Mouse (Mus musculus): ENCODE measurements at regions not wholly inside any gene's neighbourhood (a gene's known extent, or its start where the extent isn't known, plus 50 kb on each side); places are given as distances from the start of the nearest gene placed in this dataset.
A peak's percentile ranks its signal among the peaks of the same experiment; 100 is the strongest.

DNA sequence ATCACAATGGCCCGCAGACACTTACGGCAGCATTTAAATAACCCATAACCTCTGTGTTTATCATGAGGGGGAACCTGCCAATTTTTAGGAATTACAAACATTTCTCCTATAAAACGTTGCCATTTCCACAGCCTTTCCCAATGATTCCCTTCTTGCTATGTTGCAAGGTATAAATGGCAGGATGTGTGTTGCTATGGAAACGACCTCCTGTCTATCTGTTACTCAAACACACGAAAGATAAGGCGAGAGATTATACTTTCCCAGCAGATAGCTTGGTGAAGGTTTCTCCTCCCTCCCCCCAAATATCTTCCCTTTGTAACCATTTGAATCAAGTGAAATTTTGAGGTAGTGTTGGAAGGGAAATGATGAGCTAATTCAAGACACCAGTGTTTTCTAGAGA lies 509.8 kb upstream of the Mon1b start:
- Histone ChIP-seq H3K27ac (replicated peaks; ENCODE audit: low read depth, low read length) (peak overlapping the region; percentile 32; the same call in 1 of the 2 replicates), H3K4me2 (ENCODE audit: low read length) (no peak overlapping the region), H3K9me3 (ENCODE audit: control insufficient read depth, low read length) (no peaks in the 10 kb centered on the region), H3K4me3 (replicated peaks; ENCODE audit: low read depth, low read length) (no peak overlapping the region), H3K36me3 (ENCODE audit: control insufficient read depth, insufficient read depth, low read length) (no peaks in the 10 kb centered on the region), H3K9ac (replicated peaks; ENCODE audit: low read length) (no peak overlapping the region), H3K4me1 (ENCODE audit: control insufficient read depth, insufficient read depth, low read length) (no peaks in the 10 kb centered on the region), H3K27me3 (ENCODE audit: control insufficient read depth, insufficient read depth, low read length) (no peaks in the 10 kb centered on the region)
- WGBS: 70% methylated on average over 6 of the region's 6 CpGs
- DNase-seq: peak; percentile 64
- no peak for ATAC-seq (ENCODE audit: low FRiP score, low TSS enrichment)

GRCm38 (mm10) chr8:113137361-113137760 lies 498.0 kb upstream of the Mon1b start:
- Histone ChIP-seq H3K9me3 (ENCODE audit: control insufficient read depth, low read length) (no peaks in the 10 kb centered on the region), H3K27ac (replicated peaks; ENCODE audit: low read depth, low read length) (no peak overlapping the region), H3K4me3 (replicated peaks; ENCODE audit: low read depth, low read length) (no peak overlapping the region), H3K36me3 (ENCODE audit: control insufficient read depth, insufficient read depth, low read length) (no peaks in the 10 kb centered on the region), H3K4me2 (ENCODE audit: low read length) (no peak overlapping the region), H3K4me1 (ENCODE audit: control insufficient read depth, insufficient read depth, low read length) (no peaks in the 10 kb centered on the region), H3K27me3 (ENCODE audit: control insufficient read depth, insufficient read depth, low read length) (no peaks in the 10 kb centered on the region), H3K9ac (replicated peaks; ENCODE audit: low read length) (no peak overlapping the region)
- ATAC-seq (ENCODE audit: low FRiP score, low TSS enrichment) (no peak), DNase-seq (no peak)

DNA sequence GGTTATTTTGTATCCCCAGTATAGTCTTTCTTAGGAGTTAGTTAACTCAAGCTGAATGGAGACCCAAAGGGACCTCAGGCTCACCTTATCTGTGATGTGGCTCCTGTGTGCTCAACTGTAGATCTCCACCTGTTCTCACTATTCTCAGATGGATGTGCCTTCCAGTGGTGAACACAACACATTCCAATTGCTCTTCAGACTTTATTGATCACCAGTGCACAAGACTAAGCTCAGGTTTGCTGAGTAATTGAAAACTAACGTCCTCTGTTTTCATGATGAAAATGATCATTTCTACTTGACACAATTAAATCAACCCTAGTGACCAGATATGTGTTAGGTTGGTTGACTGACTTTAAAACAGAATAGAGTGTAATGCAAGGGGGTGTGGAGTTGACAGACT lies 495.4 kb upstream of the Mon1b start:
- ATAC-seq (ENCODE audit: low FRiP score, low TSS enrichment) (no peak), DNase-seq (no peak)
- Histone ChIP-seq H3K36me3 (ENCODE audit: control insufficient read depth, insufficient read depth, low read length) (no peaks in the 10 kb centered on the region), H3K9ac (replicated peaks; ENCODE audit: low read length) (no peak overlapping the region), H3K4me3 (replicated peaks; ENCODE audit: low read depth, low read length) (no peak overlapping the region), H3K4me1 (ENCODE audit: control insufficient read depth, insufficient read depth, low read length) (no peaks in the 10 kb centered on the region), H3K27ac (replicated peaks; ENCODE audit: low read depth, low read length) (no peak overlapping the region), H3K27me3 (ENCODE audit: control insufficient read depth, insufficient read depth, low read length) (no peaks in the 10 kb centered on the region), H3K4me2 (ENCODE audit: low read length) (no peak overlapping the region), H3K9me3 (ENCODE audit: control insufficient read depth, low read length) (no peaks in the 10 kb centered on the region)
- 93% methylated on average over 1 of the region's 1 CpGs for WGBS

GRCm38 (mm10) chr8:113141131-113141530 lies 494.3 kb upstream of the Mon1b start:
- Histone ChIP-seq H3K4me3 (replicated peaks; ENCODE audit: low read depth, low read length) (no peak overlapping the region), H3K36me3 (ENCODE audit: control insufficient read depth, insufficient read depth, low read length) (no peaks in the 10 kb centered on the region), H3K4me2 (ENCODE audit: low read length) (no peak overlapping the region), H3K4me1 (ENCODE audit: control insufficient read depth, insufficient read depth, low read length) (no peaks in the 10 kb centered on the region), H3K27ac (replicated peaks; ENCODE audit: low read depth, low read length) (no peak overlapping the region), H3K9ac (replicated peaks; ENCODE audit: low read length) (no peak overlapping the region), H3K27me3 (ENCODE audit: control insufficient read depth, insufficient read depth, low read length) (no peaks in the 10 kb centered on the region), H3K9me3 (ENCODE audit: control insufficient read depth, low read length) (no peaks in the 10 kb centered on the region)
- 86% methylated on average over 1 of the region's 1 CpGs for WGBS
- DNase-seq (no peak), ATAC-seq (ENCODE audit: low FRiP score, low TSS enrichment) (no peak)

GRCm38 (mm10) chr8:113176591-113176990 lies 458.8 kb upstream of the Mon1b start:
- ATAC-seq (ENCODE audit: low FRiP score, low TSS enrichment) (0 out of 2 replicates have a peak, but pooled peaks have one; percentile 17), DNase-seq (peak; percentile 17)
- Histone ChIP-seq H3K36me3 (ENCODE audit: control insufficient read depth, insufficient read depth, low read length) (no peaks in the 10 kb centered on the region), H3K27ac (replicated peaks; ENCODE audit: low read depth, low read length) (no peak overlapping the region), H3K4me3 (replicated peaks; ENCODE audit: low read depth, low read length) (no peak overlapping the region), H3K9me3 (ENCODE audit: control insufficient read depth, low read length) (no peaks in the 10 kb centered on the region), H3K4me1 (ENCODE audit: control insufficient read depth, insufficient read depth, low read length) (peaks cover 7% of the 10 kb centered on the region; the same call in 1 of the 2 replicates), H3K27me3 (ENCODE audit: control insufficient read depth, insufficient read depth, low read length) (no peaks in the 10 kb centered on the region), H3K4me2 (ENCODE audit: low read length) (no peak overlapping the region), H3K9ac (replicated peaks; ENCODE audit: low read length) (no peak overlapping the region)
- WGBS: 27% methylated on average over 1 of the region's 1 CpGs

GRCm38 (mm10) chr8:113183186-113183585 lies 452.2 kb upstream of the Mon1b start:
- H3K9ac ChIP-seq (replicated peaks; ENCODE audit: low read length): no peak overlapping the region
- H3K4me2 ChIP-seq (ENCODE audit: low read length): no peak overlapping the region
- no peaks in the 10 kb centered on the region for H3K4me1 ChIP-seq (ENCODE audit: control insufficient read depth, insufficient read depth, low read length)
- H3K36me3 ChIP-seq (ENCODE audit: control insufficient read depth, insufficient read depth, low read length): no peaks in the 10 kb centered on the region
- no peaks in the 10 kb centered on the region for H3K27me3 ChIP-seq (ENCODE audit: control insufficient read depth, insufficient read depth, low read length)
- DNase-seq (no peak), ATAC-seq (ENCODE audit: low FRiP score, low TSS enrichment) (no peak)
- 14% methylated on average over 2 of the region's 2 CpGs for WGBS
- no peaks in the 10 kb centered on the region for H3K9me3 ChIP-seq (ENCODE audit: control insufficient read depth, low read length)
- no peak overlapping the region for H3K4me3 ChIP-seq (replicated peaks; ENCODE audit: low read depth, low read length)
- H3K27ac ChIP-seq (replicated peaks; ENCODE audit: low read depth, low read length): no peak overlapping the region

DNA sequence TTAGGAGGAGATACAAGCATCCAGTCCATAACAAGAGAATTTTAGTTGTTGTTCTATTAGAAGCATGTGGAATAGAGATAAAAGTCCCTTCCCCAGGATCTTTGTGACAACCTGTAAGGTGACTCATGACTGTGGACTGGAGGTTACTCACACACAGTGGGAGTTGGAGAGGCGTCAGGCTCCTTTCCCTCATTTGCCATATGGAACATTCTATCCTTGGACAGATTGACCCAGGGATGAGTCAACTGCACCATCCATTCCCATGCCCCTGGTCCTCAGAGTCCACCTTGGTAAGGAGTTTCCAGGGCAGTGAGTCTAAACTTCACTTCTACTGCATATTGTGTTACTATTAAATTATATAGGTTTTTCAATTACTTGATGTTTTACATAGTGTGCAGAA lies 444.9 kb upstream of the Mon1b start:
- H3K36me3 ChIP-seq (ENCODE audit: control insufficient read depth, insufficient read depth, low read length): no peaks in the 10 kb centered on the region
- WGBS: 92% methylated on average over 1 of the region's 1 CpGs

DNA sequence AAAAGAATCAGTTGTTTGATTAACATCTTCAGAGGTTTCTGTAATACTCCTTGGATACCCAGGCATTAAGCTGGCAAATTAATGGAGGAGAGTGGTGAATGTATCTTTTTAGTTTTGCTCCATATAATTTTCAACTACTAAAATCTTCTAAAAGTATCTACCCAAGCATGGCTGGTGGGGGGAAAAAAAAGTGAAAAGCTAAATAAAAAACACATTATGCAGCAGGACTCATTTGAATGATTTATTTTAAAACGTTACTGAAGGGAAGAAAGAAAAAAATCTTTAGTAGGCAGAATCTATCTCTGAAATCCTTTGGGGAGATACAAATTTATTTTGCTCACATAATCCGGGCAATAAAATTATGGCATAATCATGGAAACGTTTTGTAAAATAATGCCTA lies 443.9 kb upstream of the Mon1b start:
- Histone ChIP-seq H3K9me3 (ENCODE audit: control insufficient read depth, low read length) (no peaks in the 10 kb centered on the region), H3K4me3 (replicated peaks; ENCODE audit: low read depth, low read length) (no peak overlapping the region), H3K4me2 (ENCODE audit: low read length) (no peak overlapping the region), H3K36me3 (ENCODE audit: control insufficient read depth, insufficient read depth, low read length) (no peaks in the 10 kb centered on the region), H3K27ac (replicated peaks; ENCODE audit: low read depth, low read length) (no peak overlapping the region), H3K4me1 (ENCODE audit: control insufficient read depth, insufficient read depth, low read length) (no peaks in the 10 kb centered on the region), H3K27me3 (ENCODE audit: control insufficient read depth, insufficient read depth, low read length) (no peaks in the 10 kb centered on the region), H3K9ac (replicated peaks; ENCODE audit: low read length) (no peak overlapping the region)
- DNase-seq: no peak
- WGBS: 66% methylated on average over 3 of the region's 3 CpGs
- ATAC-seq (ENCODE audit: low FRiP score, low TSS enrichment): no peak

More for the DNA sequence above, 444.9 kb upstream of the Mon1b start:
- Histone ChIP-seq H3K27ac (replicated peaks; ENCODE audit: low read depth, low read length) (no peak overlapping the region), H3K27me3 (ENCODE audit: control insufficient read depth, insufficient read depth, low read length) (no peaks in the 10 kb centered on the region), H3K4me2 (ENCODE audit: low read length) (no peak overlapping the region), H3K4me3 (replicated peaks; ENCODE audit: low read depth, low read length) (no peak overlapping the region), H3K4me1 (ENCODE audit: control insufficient read depth, insufficient read depth, low read length) (no peaks in the 10 kb centered on the region), H3K9ac (replicated peaks; ENCODE audit: low read length) (no peak overlapping the region), H3K9me3 (ENCODE audit: control insufficient read depth, low read length) (no peaks in the 10 kb centered on the region)
- ATAC-seq (ENCODE audit: low FRiP score, low TSS enrichment) (no peak), DNase-seq (no peak)
